Mouse (Mus musculus) left cerebral cortex, postnatal 4 days (tissue): ENCODE results near the gene Arl1. TPM values are rescaled to one million over a fixed set of nuclear protein-coding genes. Genes with fewer than 3 reads are reported as not detected.
"Not testable (repeated sequence)": the region's sequence is repeated elsewhere in the genome, so short reads cannot be mapped to it uniquely, and the experiment has no call there.

ENCODE experiments used
- DNase-seq: peaks from one replicate; pipeline ENCODE4 v3.0.0-alpha.2; 2022
- intact Hi-C: fragments of 180-260 bp; cut with DNase I; formaldehyde crosslinking; loops from one replicate; pipeline ENCODE4 v1.15.1; 2025
- total RNA-seq, 2 experiments: library from RNA; stranded (reverse); gene quantifications; 2 replicates each; pipeline ENCODE4 v1.2.3; 2021

The Arl1 gene
- total RNA-seq, 2 experiments from 2014 or later: 95.8 to 98.1 TPM

DNA sequence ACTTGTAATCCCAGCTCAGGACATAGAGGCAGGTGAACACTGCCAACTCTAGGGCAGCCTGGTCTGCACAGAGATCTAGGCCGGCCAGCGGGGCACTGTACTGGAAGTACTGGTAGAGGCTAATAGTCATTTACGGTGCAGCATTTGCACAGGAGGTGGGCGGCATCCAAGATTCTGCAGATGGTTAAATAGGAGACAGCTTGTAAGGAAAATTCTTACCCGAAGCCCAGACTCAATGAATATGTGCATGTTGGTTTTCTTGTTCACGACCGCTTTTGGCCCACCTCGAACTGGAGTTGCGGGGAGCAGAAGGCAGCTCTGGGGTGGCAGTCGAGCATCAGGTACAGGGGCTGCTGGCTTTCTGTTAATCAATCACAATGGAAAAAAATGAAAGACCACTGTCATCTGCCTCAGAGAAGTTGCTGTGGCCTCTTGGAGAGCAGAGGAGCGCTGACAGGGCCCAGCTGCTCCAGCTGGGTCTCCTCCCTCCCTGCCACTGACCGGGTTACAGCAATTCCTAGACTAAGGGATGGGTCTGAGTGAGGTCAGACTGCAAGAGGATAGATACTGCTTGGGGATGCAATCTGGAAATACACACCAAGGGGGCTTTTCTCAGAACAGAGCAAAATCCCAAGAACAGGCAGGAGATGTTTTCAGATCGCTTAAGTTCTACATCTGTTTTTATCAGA is 31.0 kb downstream of the Arl1 start:
- intact Hi-C loops: no loop called here
- no peak for DNase-seq

DNA sequence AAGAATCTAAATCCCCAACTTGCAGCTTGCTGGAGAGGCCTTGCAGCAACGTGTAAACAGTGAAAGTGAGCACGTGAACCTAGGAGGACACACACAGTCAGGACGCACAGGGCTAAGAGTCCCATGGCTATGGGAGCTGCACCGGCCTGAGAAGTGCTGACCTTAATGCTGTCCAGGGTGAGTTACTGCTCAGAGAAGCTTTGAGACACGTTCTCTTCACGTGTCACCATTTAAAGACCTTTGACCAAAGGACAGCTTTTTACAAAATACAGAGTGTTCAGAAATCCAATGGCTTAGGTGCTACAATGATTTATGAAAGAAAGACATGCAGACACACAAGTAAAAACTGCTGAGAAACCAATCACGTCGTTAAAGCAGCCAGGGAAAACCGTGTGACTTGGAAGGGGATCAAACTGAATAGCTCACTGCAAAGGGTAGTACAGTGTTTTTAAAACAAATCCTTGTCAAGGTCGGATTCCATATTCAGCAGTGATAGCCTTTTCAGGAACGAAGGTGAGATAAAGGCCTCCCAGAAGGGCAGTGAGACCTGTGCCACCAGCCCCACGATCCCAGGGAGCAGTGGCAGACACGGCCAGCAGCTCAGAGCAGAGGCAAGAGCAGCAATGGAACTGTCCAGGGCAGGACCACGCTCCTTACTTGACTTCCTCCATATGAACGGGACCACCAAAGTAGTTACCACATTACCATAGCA is 34.9 kb downstream of the Arl1 start:
- intact Hi-C loops: no loop called here
- no peak for DNase-seq

DNA sequence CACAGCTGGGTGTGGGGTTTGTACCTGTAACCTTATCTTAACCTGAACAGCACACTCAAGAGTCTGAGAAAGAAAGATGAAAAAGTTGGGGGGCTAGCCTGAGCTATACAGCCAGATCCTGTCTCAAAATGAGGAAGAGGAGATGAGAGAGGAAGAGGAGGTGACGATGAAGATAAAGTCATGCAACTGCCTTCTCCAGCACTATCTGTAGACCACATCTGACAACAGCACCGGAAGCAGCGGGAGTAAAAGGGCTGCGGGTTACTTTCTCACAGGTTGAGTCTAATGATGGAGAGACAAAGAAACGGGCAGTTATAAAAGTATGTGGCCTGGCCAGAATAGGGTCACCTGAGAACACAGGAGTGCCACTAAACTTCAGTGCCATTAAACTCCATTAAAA is 38.3 kb downstream of the Arl1 start:
- DNase-seq: no peak
- intact Hi-C loops: no loop called here

DNA sequence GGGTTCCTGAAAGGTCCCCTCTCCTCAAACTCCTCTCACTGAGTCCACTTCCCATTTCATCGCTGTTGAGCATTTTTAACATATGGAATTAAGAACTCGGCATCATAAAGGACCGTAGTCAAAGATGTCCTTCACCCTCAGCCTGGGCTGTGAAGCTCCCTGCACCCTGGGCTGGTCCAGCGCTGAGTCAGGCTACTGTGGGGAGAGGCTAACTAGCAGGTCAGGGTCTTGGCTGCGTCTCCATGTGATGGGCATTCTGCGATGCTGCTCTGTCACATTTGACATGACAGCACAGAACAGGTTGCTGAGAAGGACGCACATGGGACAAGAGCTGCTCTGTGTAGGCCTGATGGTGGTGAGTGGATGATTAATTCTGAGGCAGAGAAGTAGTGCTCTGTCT is 39.0 kb downstream of the Arl1 start:
- intact Hi-C loops: no loop called here
- no peak for DNase-seq

DNA sequence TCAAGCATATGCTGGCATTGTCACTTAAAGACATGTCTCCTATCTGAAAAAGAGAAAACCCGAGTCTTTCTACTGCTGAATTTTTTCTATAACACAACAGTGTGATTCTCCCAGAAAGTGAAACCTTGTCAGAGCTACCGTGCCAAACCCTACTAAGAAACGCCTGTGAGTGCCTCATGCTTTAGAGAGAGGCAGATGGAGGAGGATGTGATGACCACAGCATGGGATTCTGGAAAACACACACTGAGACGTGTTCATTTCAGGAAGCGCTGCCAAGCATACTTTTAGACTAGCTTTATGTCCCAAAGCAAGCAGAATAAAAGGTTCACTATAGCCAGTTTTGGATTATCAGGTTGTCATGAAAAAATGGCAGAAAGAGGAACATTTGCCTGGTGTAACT is 42.3 kb downstream of the Arl1 start:
- DNase-seq, intact Hi-C loops: not testable (repeated sequence)

DNA sequence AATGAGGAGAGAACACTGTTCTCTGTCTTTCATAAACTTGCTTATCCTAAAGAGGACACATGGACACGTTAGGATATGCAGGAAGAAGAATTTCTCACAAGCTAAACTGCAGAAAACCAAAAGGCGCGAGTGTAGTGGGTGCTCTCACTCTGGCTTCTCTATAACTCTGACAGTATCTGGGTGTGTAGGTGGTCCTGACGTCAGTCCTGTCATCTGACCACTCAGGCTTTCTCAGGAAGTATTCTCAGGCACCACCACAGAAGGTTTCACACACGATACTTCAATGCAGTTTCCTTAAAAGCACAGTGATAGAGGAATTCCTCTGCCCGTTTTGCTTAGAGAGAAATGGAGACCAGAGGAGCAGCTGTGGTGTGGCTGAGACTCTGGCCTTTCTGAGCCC is 45.5 kb downstream of the Arl1 start:
- intact Hi-C loops: no loop called here
- no peak for DNase-seq

DNA sequence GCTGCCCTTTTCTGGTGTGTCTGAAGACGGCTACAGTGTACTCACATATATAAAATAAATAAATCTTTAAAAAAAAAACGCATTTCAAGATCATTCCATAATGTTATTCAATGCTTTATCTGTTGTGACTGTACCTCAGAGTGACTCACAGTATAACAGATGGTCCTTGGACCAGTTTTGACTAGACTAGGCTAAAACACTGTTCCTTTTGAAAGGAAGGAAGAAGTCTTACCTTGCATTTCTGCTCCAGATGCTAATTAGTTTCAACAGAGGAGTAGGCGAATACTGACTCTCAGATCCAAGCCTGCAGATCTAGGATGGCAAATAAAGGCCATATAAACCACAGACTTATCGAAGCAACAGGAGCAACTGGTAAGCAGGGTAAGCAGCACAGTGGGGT is 50.1 kb downstream of the Arl1 start:
- intact Hi-C loops: no loop called here

DNA sequence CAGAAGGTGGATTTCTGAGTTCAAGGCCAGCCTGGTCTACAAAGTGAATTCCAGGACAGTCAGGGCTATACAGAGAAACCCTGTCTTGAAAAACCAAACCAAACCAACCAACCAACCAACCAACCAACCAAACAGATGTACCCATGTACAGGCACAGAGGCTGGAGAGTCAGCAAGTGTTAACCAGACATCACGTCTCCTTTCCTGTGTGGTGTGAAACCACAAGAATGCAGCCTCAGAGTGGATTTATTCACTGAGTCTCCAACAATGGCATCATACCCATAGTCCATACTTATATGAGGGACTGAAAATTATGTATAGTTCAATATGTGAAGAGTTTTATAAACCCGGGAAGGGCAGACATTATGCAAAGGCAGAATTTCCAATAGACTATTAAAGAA is 52.5 kb downstream of the Arl1 start:
- intact Hi-C loops: not testable (repeated sequence)

More for the DNA sequence above, 50.1 kb downstream of the Arl1 start:
- no peak for DNase-seq

DNA sequence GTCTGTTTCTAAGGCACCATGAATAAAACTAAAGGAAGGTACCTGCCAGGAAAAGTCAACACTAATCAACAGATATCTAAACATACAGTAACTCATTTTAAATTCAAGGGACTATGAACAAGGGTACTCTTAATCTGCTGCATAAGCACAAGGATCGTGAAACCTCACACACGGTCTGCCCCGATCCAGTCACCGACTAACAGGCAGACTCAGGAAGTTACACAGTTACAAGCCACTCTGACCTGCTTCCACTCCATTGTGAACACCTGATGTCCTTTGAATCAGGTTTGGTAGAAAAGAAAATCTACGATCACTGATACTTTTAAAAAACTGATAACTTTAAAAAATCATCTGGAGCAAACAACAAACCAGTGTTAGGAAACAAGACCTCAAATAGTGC is 53.3 kb downstream of the Arl1 start:
- no peak for DNase-seq
- intact Hi-C loops: no loop called here

More for the DNA sequence above, 52.5 kb downstream of the Arl1 start:
- not testable (repeated sequence) for DNase-seq

DNA sequence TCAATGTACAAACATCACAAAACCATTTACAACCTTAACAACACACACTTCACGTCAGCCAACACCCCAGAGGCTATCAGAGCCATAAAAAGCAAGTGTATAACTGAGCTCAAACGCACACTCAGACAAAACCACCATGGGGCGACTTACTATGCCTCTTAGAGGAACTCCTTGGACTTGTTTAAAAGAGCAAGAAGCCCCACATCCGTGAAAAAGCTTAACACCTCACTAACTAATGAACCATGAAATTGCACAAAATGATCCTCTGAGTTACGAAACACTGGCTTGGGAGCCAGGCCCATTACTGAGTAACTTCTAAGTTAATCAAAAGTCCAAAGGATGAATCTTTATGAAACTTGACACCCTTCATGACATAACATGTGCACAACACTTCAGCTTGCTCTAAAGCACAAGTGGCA is 53.9 kb downstream of the Arl1 start:
- intact Hi-C loops: no loop called here
- no peak for DNase-seq

DNA sequence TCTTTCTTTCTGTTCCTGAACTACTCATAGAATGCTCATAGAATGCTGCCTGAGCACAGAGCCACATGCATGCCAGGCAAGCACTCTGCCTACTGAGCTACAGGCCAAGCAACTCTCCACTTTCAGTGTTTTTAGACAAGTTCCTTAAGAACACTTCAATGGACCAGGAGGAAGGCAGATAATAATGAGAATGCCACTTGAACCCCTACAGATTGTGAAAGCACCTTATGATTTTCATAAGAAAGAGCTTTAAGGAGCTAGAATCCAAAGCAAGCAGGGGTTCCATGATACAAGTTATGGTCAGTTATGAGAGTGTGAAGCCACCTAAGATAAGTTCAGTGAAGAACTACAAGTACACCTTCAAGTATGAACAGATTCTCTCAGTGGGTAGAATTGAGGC is 63.0 kb downstream of the Arl1 start:
- intact Hi-C loops: no loop called here
- DNase-seq: no peak

Other genes starting within 250 kb of the Arl1 start
- 10 to 100 TPM; 15.5 to 15.6 TPM for gene Chpt1, start 226.8 kb upstream of the Arl1 start, total RNA-seq
- gene Mybpc1, start 125.7 kb upstream of the Arl1 start, total RNA-seq: 1 to 10 TPM in 1 of 2 experiments, under 1 TPM in 1; 0.81 to 1.3 TPM
- not detected for gene Spic, start 45.8 kb upstream of the Arl1 start, total RNA-seq
- gene Utp20, start 95.9 kb downstream of the Arl1 start, total RNA-seq: 10 to 100 TPM; 26.3 to 28.5 TPM
- under 1 TPM in 1 of 2 experiments, not detected in 1; 0.10 TPM for gene Slc5a8, start 155.1 kb downstream of the Arl1 start, total RNA-seq